Mouse (Mus musculus): ENCODE measurements around the gene Gch1.
A peak's percentile ranks its signal among the peaks of the same experiment; 100 is the strongest.
"Not testable (repeated sequence)": the region's sequence is repeated elsewhere in the genome, so short reads cannot be mapped to it uniquely, and the experiment has no call there.

Gene Gch1

DNA sequence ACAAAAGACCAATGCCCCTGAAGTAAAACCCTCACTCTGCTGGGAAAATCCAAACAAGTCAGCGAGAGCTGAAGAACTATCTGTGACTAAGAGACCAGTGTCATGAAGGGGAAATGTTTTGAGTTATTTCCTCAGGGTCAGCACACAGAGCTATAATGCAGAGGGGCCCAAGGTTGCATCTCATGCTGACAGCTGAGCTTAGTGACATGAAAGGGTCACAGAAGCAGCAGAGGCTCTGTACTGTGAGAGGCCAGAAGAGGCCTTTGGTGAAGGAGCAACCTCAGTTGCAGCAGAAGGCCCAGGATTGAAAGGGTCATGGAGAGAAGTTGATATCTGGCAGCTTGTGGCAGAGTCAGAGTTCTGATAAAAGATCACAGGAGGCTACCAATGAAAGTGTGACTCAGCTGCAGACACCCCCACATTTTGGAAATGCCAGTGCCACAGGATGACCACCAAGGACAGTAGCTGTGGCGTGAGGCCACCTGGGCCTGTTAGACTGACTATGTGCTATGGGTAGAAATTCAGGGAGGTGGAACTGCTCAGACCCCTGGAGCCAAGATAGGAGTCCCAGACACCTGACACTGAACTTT, 29.1 kb downstream of the Gch1 start:
- DNase-seq = no peak

GRCm38 (mm10) chr14:47154303-47154702, 34.9 kb downstream of the Gch1 start:
- DNase-seq = no peak

- no peak for DNase-seq
Measured at GRCm38 (mm10) chr14:47151306-47151705, 37.9 kb downstream of the Gch1 start.

DNA sequence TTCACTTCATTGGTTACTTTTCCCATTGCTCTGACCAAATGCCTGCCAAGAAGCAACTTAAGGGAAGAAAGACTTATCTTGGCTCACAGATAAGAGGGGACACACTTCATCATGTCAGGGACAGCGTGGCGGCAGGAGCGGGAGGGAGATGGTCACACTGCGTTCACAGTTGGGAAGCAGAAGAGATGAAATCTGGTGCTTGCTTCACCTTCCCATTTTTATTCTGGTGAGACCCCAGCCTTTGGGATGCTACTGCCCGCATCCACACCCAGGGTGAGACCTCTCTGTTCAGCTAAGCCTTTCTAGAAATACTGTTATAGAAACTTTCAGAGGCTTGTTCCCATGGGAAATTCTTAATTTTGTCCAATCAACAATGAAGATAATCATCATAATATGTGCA, 44.9 kb downstream of the Gch1 start:
- no peak for DNase-seq

DNA sequence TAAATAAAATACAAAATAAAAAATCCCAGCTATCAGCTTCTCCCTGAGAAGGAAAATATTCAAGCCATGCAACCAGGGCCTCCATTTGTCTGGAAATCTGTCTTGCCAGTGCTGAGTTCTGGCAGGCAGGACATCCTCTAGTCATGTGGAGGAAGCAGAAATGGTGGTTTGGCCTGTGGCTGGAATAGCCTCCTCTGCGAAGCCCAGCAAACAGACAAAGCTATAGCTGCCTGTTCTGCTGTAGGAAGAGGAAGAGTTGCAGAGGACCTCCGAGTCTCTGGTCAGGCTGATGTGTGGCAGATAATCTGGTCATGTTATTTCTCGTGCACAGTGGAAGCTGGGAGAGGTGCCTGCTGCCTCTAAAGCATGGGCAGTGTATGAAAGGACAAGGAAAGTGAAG, 50.4 kb downstream of the Gch1 start:
- DNase-seq = no peak

DNA sequence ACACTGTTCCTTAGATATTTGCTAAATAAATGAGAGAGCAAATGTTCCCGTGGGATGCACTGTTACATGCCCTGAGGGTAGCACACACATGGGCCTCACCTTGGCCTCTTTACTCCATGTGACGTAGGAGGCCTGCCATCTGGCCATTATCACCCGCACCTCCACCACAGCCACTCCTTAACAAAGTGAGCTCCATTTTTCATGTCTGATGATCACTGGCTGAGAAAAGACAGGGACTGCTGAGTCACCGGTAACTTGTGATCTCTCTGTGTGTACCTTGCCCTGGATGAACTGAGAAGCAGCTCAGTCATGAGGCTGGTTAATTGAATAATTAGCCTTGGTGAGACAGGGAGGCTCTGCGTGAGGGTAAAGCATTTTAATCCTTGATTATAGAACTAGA, 52.6 kb downstream of the Gch1 start:
- no peak for DNase-seq

GRCm38 (mm10) chr14:47133948-47134347, 55.3 kb downstream of the Gch1 start:
- DNase-seq = no peak

DNA sequence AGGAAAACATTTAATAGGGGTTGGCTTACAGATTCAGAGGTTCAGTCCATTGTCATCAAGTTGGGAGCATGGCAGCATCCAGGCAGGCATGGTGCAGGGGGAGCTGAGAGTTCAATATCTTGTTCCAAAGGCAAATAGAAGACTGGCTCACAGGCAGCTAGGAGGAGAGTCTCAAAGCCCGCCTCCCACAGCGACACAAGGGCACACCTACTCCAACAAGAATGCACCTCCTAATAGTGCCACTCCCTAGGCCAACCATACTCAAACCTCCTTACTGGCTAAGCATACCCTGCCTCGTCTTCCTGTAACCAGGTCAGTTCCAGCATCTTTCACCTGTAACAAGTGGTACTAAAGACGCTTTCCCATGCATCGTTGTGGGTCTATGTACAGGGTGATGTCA, 61.2 kb downstream of the Gch1 start:
- DNase-seq = no peak

DNA sequence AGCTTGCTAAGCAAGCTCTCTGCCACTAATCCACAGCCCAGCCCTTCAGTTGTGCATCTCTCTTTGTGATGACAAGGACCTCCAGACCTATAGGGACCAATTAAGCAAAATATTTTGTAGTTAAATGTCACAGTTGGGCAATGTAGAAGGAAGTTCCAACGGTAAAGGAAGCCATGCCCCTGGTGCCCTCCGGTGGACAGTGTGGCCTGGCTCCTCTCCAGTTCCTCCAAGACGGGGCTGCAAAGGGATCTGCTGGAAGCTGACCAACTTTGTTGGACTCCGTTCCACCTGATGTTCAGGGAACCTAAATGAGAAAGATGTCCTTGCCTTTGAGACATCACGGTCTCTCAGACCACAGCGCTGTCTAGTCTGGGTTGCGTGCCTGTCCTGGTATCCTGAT, 71.7 kb downstream of the Gch1 start:
- DNase-seq = no peak

GRCm38 (mm10) chr14:47116062-47116762, 73.0 kb downstream of the Gch1 start:
- no peak for DNase-seq

- no peak for DNase-seq
Measured at GRCm38 (mm10) chr14:47115154-47115553, 74.1 kb downstream of the Gch1 start.

DNA sequence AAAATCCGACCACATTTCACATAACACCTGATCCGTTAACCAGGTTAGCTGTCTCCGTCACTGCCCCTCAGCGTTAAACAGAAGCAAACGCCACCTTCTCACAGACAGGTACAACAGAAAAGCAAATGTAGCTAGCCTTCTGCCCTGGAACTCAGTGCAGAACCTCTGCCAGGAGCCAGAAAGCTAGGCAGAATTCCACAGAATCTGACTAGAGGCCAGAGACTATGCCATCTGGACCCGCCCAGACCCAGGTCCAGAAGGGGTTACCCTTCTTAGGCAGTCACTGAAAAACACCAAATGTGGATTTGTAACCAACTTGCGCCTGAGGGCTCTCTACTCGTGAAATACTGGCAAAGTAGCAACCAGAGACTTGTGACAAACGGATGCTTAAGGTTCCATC, 77.9 kb downstream of the Gch1 start:
- no peak for DNase-seq

DNA sequence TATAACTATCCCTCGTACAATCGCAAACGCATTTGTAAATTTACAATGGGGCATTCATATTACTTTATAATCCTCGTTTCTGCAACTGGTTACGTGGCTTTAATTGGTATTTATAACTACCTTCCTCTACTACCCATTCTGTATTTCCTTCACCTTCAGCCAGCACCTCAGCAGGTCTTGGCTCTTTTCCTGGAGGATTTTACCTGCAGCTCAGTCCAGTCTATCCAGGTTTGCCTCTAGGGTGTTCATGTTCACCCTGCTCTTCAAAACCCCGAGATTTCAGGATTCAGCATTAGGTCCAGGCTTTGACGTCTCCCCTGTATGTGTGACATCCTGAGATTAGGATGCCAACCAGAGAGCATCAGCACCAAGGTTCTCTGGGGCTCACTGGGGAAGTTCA, 78.8 kb downstream of the Gch1 start:
- DNase-seq = not testable (repeated sequence)

DNA sequence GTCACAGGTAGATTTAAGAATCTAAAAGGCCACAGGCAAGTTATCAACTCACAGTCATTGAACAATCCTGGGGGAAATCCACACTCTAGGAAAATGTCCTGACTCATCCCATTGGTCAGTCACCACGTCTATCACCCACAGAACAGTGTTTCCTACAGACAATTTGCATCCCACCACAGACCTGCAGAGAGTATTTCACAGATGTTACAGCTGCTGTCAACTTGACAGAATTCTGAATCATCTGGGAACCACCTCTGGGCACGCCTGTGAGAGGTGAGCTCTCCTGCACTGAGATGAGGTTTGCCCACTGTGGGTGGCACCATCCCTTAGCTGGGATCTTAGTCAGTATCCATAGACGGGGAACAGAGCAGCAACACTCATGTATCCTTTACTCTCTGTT, 81.8 kb downstream of the Gch1 start:
- no peak for DNase-seq

- no peak for DNase-seq
Measured at GRCm38 (mm10) chr14:47105755-47106154, 83.5 kb downstream of the Gch1 start.

DNA sequence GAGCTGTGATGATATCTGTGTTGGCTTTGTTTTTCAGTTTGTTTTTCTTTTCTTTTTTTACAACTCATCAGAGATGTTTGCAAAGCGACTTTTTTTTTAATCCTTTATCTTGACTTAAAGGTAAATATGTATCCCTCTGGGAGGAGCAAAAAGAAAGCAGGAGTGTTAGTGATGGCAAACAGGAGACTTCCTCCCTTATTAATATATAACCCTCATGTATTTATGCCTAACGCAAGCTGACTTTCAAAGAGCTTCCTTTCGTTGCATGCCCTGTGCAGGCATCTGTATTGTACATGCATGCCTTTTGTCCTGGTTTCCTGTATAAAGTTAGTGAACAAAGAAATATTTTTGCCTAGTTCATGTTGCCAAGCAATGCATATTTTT, 84.0 kb downstream of the Gch1 start:
- no peak for DNase-seq

DNA sequence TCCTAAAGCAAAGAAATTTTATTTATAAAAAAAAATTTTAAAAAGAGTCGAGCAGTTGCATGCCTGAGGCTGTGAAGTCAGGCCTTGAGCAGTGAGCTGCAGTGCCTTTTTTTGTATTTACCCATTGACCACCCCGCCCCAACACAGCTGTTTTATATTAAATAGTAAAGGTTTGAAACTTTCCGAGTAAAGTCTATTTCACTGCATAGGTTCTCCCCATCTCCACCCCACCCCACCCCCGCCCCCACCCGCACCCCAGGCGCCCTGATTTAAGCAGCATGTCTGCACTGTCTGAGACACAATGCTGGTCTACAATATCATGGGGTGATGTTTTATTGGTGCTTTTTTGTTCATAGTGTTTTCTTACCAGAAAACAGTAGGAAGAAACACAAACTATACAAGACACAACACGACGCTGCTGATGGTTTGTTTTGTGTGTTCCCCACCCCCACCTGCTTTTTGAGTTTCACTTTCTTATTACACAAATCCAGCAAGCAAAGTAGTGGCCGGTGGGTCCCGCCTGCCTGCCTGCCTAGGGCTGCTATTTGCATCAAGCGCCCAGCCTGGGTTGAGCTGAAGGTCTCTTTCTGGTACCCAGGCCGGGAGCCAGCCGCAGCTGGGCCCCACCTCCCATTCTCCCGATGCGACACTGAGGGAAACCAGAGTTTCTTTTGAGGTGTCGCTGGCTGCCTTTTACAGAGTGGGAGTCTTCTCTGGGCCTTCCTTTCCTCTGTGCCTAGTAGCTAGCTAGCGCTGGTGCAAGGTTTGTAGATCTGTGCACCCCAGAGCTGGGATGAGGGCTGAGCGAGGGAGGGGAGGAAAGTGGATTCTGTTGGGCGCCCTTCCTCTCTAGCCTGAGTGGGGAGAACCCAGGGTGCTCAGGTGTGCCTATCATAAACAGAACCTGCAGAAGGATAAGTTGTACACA, 84.7 kb downstream of the Gch1 start:
- DNase-seq = peak; percentile 13
